Mouse (Mus musculus) retina, postnatal 7 days (tissue): ENCODE data around the gene Gbp9.
"Not testable (repeated sequence)": the region's sequence is repeated elsewhere in the genome, so short reads cannot be mapped to it uniquely, and the experiment has no call there.

Experiments
- DNase-seq: peaks from one replicate; pipeline ENCODE4 v3.0.0-alpha.2; 2012; ENCODE audit warnings: low read depth, low spot score

Gene Gbp9

GRCm38 (mm10) chr5:105139409-105140088, at the start of gene Gbp9, which contains the start of the genes Gbp8 and Gbp4:
Gene Gbp9 (minus strand): TSS chr5:105139539.
Gene Gbp8 (minus strand): TSS chr5:105139540.
Gene Gbp4 (minus strand): TSS chr5:105139586.
- not testable (repeated sequence) for DNase-seq

DNA sequence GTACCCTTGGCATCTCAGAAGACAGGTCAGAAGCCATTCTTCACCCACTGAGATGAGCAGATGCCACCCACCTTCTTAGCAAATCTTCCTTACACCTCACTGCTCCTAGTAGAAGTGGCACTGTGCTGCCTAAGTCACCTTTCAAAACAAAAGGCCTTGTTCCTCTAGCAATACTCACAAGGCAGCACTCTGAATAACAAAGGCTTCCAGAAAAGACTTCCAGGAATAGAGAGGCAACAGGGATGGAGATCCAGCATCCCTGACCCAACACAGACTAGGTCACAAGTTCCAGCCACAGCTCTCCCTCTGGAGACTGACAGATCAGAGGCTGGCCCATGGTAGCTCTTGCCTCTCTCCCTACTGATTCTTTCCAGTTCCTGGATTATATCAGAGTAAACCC, 42.1 kb upstream of the Gbp9 start:
- no peak for DNase-seq

- no peak for DNase-seq
These were observed 17.2 kb upstream of the Gbp9 start for GRCm38 (mm10) chr5:105156582-105156981.

- no peak for DNase-seq
These were observed 14.7 kb upstream of the Gbp9 start for GRCm38 (mm10) chr5:105154049-105154448.

DNA sequence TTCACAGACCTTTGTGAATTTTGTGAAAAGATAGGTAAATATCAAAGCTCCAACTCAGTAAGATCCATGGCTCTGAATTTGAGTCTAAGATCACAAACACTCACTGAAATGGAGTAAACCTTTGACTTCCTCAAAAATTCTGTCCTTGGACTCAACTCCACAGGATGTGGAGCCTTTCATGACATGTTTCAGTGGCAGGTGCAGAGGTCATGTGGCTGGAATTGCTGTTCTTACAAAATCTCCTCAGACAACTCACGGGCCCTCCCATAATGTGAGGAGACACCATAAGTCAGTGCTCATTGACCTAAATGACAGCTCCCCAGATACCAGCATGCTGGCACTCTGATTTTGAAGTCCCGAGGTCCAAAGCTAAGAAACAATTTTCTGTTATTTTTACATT, 8.7 kb upstream of the Gbp9 start:
- DNase-seq: not testable (repeated sequence)

DNA sequence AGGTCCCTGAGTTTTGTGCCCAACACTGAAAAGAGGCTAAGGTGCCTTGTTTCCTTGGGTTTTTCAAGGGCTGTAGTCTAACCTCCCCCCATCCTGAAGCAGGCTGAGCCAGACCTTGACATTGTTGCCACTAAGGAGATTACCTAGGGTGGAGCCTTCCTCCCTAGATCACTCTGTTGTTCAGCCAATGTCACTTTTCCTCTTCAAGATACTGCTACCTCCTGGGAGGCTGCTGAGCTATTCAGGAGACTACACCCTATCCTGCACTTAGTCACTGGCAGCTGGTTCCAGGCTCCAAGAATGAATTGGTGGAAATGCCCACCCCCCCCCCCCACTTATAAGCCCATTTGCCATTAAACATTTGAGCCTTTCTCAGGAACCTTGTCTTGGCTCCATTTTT, 7.1 kb upstream of the Gbp9 start:
- no peak for DNase-seq

DNA sequence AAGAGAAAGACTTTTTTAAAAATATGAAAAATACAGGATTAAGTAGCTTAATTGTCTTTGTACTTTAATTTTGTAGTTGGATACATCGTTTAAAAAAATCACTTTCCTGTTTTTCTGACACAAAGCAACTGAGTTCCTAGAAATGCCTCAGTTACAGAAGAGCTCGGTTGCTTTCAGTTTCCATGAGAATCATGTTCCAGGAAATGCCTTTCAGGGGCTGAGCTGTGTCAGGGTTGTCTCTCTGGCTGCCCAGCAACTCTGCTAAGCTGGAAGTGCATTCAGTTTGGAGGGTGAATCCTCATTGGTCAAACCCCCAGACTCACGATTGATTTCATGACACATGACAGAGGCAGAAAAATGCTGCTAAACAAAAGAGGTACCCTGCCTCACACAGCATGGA, 6.4 kb upstream of the Gbp9 start:
- not testable (repeated sequence) for DNase-seq

DNA sequence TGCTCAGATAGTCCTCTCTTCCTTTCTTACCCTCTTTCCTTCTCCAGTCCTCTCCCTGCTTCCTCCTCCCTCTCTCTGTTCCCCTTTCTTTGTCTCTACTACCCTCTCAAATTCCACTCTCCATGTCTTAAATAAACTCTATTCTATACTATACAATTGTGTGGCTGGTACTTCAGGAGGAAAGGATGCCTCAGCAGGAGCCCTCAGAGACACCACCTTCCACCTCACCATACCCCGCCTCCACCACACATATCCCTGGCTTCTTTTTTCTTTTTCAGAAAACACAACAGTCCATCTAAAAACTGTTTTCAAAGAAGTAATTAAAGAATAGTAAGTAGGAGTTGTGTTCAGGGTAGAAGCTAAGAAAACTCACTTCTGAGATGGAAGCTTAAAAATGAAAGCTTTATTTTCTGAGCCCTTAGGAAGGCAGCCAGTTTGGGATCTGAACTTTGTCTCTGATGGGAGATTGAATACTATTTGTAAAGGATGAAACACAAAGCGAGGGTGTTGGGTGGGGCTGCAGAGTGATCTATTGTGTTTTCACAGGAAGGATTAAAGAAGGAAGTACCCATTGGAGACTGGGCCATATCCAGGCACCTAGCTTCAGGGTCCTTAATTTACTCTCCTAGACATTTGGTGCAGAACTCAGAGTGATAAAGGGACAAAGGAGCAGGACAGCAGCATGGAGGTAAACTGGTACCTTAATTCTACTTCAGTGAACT, 911 bp upstream of the Gbp9 start:
- not testable (repeated sequence) for DNase-seq

DNA sequence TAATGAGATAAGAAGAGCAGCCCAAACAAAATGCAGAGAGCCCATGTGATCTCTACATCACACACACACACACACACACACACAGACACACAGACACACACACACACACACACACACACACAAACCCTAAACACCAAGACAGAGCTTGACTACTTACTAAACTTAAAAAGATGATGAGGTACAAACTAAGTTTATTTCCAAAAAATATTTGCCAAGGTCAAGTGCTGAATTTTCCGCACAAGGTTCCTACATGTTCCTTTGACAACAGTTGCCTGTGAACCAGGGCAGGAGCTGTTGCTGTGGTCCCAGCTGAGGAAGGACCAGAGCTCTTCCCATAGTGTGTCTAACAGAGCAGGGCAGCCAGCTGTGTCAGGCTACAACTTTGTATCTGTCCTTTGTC, 433 bp downstream of the Gbp9 start:
- no peak for DNase-seq

DNA sequence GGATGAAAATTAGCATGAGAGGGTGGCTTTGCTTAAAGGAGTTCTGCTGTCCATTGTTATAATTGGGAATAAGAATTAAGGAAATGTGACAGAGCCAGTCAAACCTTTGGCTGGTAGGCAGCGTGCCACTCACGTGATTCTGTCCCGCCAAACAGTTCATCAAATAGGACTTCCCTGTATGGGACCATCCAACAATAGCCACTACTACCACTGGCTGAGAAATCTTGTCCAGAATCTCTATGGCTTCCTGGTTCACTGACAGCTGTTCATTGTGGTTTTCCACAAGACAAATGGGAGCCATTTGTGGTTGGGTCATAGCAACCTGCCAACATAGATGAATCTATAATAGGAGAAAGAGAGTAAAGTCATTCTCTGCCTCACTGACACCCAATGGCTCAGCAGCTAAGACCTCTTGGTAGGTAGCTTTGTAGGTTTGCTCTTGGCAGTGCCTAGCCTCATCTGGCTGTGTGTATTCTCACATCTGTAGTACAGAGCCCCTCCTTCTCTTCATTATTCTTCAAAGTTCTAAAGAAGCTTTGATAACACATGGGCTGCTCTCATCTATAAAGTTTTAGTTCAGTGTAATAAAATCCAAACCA, 2.5 kb downstream of the Gbp9 start:
- not testable (repeated sequence) for DNase-seq

- not testable (repeated sequence) for DNase-seq
These were observed 17.6 kb downstream of the Gbp9 start for GRCm38 (mm10) chr5:105121731-105122130.

GRCm38 (mm10) chr5:105115740-105116139, 23.6 kb downstream of the Gbp9 start:
- no peak for DNase-seq

DNA sequence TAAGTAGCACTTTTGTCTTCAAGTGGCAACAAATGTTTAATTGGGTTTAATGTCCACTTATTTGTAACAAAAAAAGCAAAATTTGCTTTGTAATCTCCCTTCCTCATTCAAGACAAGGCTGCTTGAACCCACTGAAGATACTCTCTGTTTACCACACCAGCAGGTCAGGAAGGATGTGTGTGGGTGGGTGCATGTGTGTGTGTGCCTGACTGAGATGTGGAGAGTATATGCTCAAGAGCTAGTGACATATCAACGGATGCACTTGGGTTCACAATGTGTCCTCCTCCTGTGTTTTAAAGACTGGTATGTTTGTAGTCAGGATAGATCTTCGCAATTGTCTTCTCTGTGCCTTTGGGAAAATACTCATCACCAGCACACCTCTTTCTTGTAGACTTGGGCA, 24.6 kb downstream of the Gbp9 start:
- no peak for DNase-seq

GRCm38 (mm10) chr5:105113656-105114055, 25.7 kb downstream of the Gbp9 start:
- DNase-seq: no peak

GRCm38 (mm10) chr5:105110271-105110852, 29.0 kb downstream of the Gbp9 start:
- not testable (repeated sequence) for DNase-seq

DNA sequence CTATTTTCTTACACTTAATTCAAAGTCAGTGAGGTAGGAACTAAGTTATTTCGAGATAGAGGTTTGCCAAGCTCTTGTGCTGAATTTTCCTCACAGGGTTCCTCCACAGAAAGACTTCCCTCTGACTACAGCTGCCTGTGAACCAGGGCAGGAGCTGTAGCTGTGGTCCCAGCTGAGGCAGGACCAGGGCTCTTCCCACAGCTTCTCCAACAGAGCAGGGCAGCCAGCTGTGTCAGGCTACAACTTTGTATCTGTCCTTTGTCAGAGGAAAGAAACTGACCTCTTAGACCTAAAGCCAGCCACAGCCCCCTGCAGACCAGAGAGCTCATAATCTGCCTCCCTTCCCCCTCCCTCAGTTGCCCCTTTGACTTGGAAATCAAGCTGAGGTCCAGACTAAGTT, 29.6 kb downstream of the Gbp9 start:
- DNase-seq: not testable (repeated sequence)

- not testable (repeated sequence) for DNase-seq
These were observed 33.6 kb downstream of the Gbp9 start for GRCm38 (mm10) chr5:105105689-105106088.

GRCm38 (mm10) chr5:105081900-105082299, 57.4 kb downstream of the Gbp9 start:
- DNase-seq: no peak

GRCm38 (mm10) chr5:105068356-105068755, 71.0 kb downstream of the Gbp9 start:
- DNase-seq: not testable (repeated sequence)

DNA sequence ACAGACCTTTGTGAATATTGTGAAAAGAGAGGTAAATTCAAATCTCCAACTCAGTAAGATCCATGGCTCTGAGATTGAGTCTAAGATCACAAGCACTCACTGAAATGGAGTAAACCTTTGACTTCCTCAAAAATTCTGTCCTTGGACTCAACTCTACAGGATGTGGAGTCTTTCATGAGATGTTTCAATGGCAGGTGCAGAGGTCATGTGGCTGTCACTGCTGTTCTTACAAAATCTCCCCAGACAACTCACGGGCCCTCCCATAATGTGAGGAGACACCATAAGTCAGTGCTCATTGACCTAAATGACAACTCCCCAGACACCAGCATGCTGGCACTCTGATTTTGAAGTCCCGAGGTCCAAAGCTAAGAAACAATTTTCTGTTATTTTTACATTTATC, 74.9 kb downstream of the Gbp9 start:
- not testable (repeated sequence) for DNase-seq

GRCm38 (mm10) chr5:105063321-105063720, 76.0 kb downstream of the Gbp9 start:
- no peak for DNase-seq

GRCm38 (mm10) chr5:105062403-105062802, 76.9 kb downstream of the Gbp9 start:
- not testable (repeated sequence) for DNase-seq
